Comparison of ENCODE assay signal across 8 mouse cellular contexts in the genomic region with DNA sequence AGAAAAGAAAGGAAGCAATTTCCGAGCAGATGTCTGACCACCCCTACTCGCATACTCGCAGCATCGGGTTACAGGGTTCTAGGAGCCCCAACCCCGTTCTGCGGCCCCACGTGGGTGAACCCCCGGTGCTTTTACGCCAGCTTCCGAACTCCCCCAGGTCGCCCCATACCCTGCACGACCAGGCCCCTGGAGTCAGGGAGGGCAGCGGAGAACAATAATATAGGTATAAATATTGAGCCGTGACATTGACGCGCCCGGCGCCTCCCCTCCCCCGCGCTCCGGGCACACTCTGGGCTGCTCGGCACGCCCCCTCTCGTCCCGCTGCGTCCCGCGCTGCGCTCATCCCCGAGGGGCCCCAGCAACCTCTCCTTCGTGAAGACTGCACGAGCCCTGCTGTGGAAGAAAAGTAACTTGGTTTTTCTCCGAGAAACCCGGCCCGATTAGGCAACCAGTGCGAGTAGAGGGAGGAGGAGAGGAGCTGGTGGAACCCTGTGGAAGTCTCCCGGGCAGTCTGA. TPM values are rescaled to one million over a fixed set of nuclear protein-coding genes. Genes with fewer than 3 reads are reported as not detected.
DNase-seq lines count a peak whose midpoint lies in the region; ATAC-seq and TF ChIP-seq lines count a peak whose summit lies in the region.

No protein-coding gene starts in this region.

- peak; percentile 74 for ATAC-seq in forebrain, embryonic 12.5 days (ENCODE audit: low FRiP score)
- peak; percentile 62 for ATAC-seq in lung, embryonic 14.5 days (ENCODE audit: insufficient read depth)
- 0 out of 2 replicates have a peak, but pooled peaks have one; percentile 6 for ATAC-seq in neutrophil, adult 5-6 weeks (ENCODE audit: extremely low read depth, insufficient number of reproducible peaks, low FRiP score, poor library complexity, severe bottlenecking)

- peak overlapping the region; percentile 86 for H3K27ac ChIP-seq in bone marrow macrophage, adult 2 months (ENCODE audit: insufficient read depth, low read depth, low read length)
- peak overlapping the region; percentile 77 for H3K27ac ChIP-seq in forebrain, embryonic 12.5 days
- H3K27ac ChIP-seq in lung, embryonic 14.5 days (ENCODE audit: low read depth) = peak overlapping the region; percentile 94

- WGBS in forebrain, embryonic 12.5 days = under 1% methylated on average over 37 of the region's 37 CpGs
- 1% methylated on average over 36 of the region's 37 CpGs for WGBS in lung, embryonic 14.5 days

- no peaks in the 10 kb centered on the region for H3K9me3 ChIP-seq in E14TG2a.4 (ENCODE audit: low read length)
- H3K9me3 ChIP-seq in forebrain, embryonic 12.5 days = no peaks in the 10 kb centered on the region
- H3K9me3 ChIP-seq in lung, embryonic 14.5 days (ENCODE audit: low read depth, low read length) = no peaks in the 10 kb centered on the region

- no peak for TF ChIP-seq POLR2A in bone marrow macrophage, adult 2 months (IDR thresholded peaks at IDR 0.05; ENCODE audit: borderline replicate concordance, low read depth, low read length)

- no peak for TF ChIP-seq CTCF in E14TG2a.4 (conservative IDR thresholded peaks at IDR 0.05; ENCODE audit: low read length)
- no peak for TF ChIP-seq CTCF in bone marrow macrophage, adult 2 months (IDR thresholded peaks at IDR 0.05; ENCODE audit: low read depth, low read length)
- no peak for TF ChIP-seq CTCF in lung, embryonic 14.5 days (IDR thresholded peaks at IDR 0.05; ENCODE audit: low read depth)

- peaks cover 18% of the 10 kb centered on the region for H3K4me1 ChIP-seq in E14TG2a.4 (replicated peaks; ENCODE audit: low read depth, low read length)
- H3K4me1 ChIP-seq in bone marrow macrophage, adult 2 months (ENCODE audit: control insufficient read depth, insufficient read depth, low read length) = peaks cover 11% of the 10 kb centered on the region
- H3K4me1 ChIP-seq in forebrain, embryonic 12.5 days = peaks cover 25% of the 10 kb centered on the region
- H3K4me1 ChIP-seq in lung, embryonic 14.5 days (ENCODE audit: insufficient read depth) = peaks cover 3% of the 10 kb centered on the region; the same call in 1 of the 2 replicates

- peak overlapping the region; percentile 97 for H3K4me2 ChIP-seq in forebrain, embryonic 12.5 days
- peak overlapping the region; percentile 85 for H3K4me2 ChIP-seq in lung, embryonic 14.5 days

- DNase-seq in heart, postnatal 10 days = peak; percentile 82 to 84
- DNase-seq in kidney, postnatal 4 days = peak; percentile 72 to 81
- peak; percentile 81 for DNase-seq in lung, embryonic 14.5 days
- peak; percentile 60 for DNase-seq in thymus, postnatal 0 days (ENCODE audit: low spot score)

- H3K9ac ChIP-seq in forebrain, embryonic 12.5 days = peak overlapping the region; percentile 66
- peak overlapping the region; percentile 75 for H3K9ac ChIP-seq in lung, embryonic 14.5 days

- peaks cover 25% of the 10 kb centered on the region for H3K36me3 ChIP-seq in E14TG2a.4 (ENCODE audit: insufficient read depth, low read length)
- no peaks in the 10 kb centered on the region for H3K36me3 ChIP-seq in forebrain, embryonic 12.5 days (replicated peaks)
- peaks cover 9% of the 10 kb centered on the region; the same call in 1 of the 2 replicates for H3K36me3 ChIP-seq in lung, embryonic 14.5 days (ENCODE audit: insufficient read depth)

- peak overlapping the region; percentile 89 for H3K4me3 ChIP-seq in E14TG2a.4 (replicated peaks; ENCODE audit: low read length)
- peak overlapping the region; percentile 91 for H3K4me3 ChIP-seq in bone marrow macrophage, adult 2 months (ENCODE audit: insufficient read depth, low read length)
- peak overlapping the region; percentile 59 for H3K4me3 ChIP-seq in forebrain, embryonic 12.5 days (replicated peaks)
- peak overlapping the region; percentile 73 for H3K4me3 ChIP-seq in lung, embryonic 14.5 days (ENCODE audit: low read depth, low read length)

- H3K27me3 ChIP-seq in E14TG2a.4 (ENCODE audit: insufficient read depth, low read length) = no peaks in the 10 kb centered on the region
- peaks cover 18% of the 10 kb centered on the region for H3K27me3 ChIP-seq in forebrain, embryonic 12.5 days
- H3K27me3 ChIP-seq in lung, embryonic 14.5 days (ENCODE audit: insufficient read depth, low read length) = no peaks in the 10 kb centered on the region

- intact Hi-C loops in heart, postnatal 10 days (cut with DNase I) = loop anchor here (1.0 to 5.0 kb wide), 4 partner anchors 89 to 199 kb away; no protein-coding TSS in a partner anchor

RNA-seq across cellular contexts. Expression of gene Cdk6, which starts 2.3 kb away (rescaled TPM):
- polyA plus RNA-seq in bone marrow macrophage, adult 2 months (2012; ENCODE audit: insufficient read depth, insufficient read length, missing spikeins) = 24.1 and 25.7 TPM in 2 replicates
- polyA plus RNA-seq in forebrain, embryonic 12.5 days (2016; fragmentation: Nextera tagmentation; extraction: Ambion mirVana) = 31.2 and 32.4 TPM in 2 replicates
- total RNA-seq in heart, postnatal 10 days (2021) = 10 to 100 TPM; 41.9 to 48.2 TPM
- 57.8 and 63.3 TPM in 2 replicates for polyA plus RNA-seq in lung, embryonic 14.5 days (2014; fragmentation: Nextera tagmentation; extraction: Ambion mirVana)
- total RNA-seq in neutrophil, adult 5-6 weeks (2017) = 11.4 and 12.2 TPM in 2 replicates
- 44.6 and 61.5 TPM in 2 replicates for polyA plus RNA-seq in thymus, postnatal 0 days (2015; fragmentation: Nextera tagmentation; extraction: Ambion mirVana)

Comparison
In these comparisons a context has a peak if more than half of its experiments do, and no peak if none do; other contexts are left out.
1. Peak in every context shown above with its lines: DNase-seq, ATAC-seq, H3K4me3 ChIP-seq and H3K27ac ChIP-seq.
2. ATAC-seq: peak in every context shown above with its lines; median percentile 74 in forebrain, embryonic 12.5 days; 62 in lung, embryonic 14.5 days; 6 in neutrophil, adult 5-6 weeks.